Mouse (Mus musculus) embryonic facial prominence, embryonic 12.5 days (tissue): ENCODE data around the gene Rrm2. TPM values are rescaled to one million over a fixed set of nuclear protein-coding genes. Genes with fewer than 3 reads are reported as not detected.

ENCODE experiments used
- ATAC-seq: fragments of 200-750 bp; cut with Nextera tagmentation; 2 replicates; pipeline ENCODE4 v1.8.0; 2017; ENCODE audit not compliant: insufficient number of reproducible peaks, insufficient read depth, low FRiP score, low TSS enrichment
- H3K27ac ChIP-seq: fragments of 300-500 bp; sonication (generic); 2 replicates; pipeline ENCODE4 v1.5.1; 2016; ENCODE audit warnings: mild to moderate bottlenecking
- H3K27me3 ChIP-seq: fragments of 300-500 bp; sonication (generic); 2 replicates; pipeline ENCODE4 v1.6.1; 2016; ENCODE audit warnings: mild to moderate bottlenecking, moderate library complexity
- H3K36me3 ChIP-seq: fragments of 300-500 bp; sonication (generic); 2 replicates; pipeline ENCODE4 v1.6.1; 2016; ENCODE audit warnings: mild to moderate bottlenecking
- H3K4me1 ChIP-seq: fragments of 300-500 bp; sonication (generic); 2 replicates; pipeline ENCODE4 v1.6.1; 2016
- H3K4me2 ChIP-seq: fragments of 300-500 bp; sonication (generic); replicated peaks from 2 replicates; pipeline ENCODE4 v1.6.1; 2016; ENCODE audit warnings: mild to moderate bottlenecking, moderate library complexity
- H3K4me3 ChIP-seq: fragments of 300-500 bp; sonication (generic); 2 replicates; pipeline ENCODE4 v1.5.1; 2016; ENCODE audit warnings: mild to moderate bottlenecking
- H3K9ac ChIP-seq: fragments of 300-500 bp; sonication (generic); 2 replicates; pipeline ENCODE4 v1.6.1; 2016; ENCODE audit warnings: mild to moderate bottlenecking, moderate library complexity
- H3K9me3 ChIP-seq: fragments of 300-500 bp; sonication (generic); 2 replicates; pipeline ENCODE4 v1.6.1; 2016; ENCODE audit warnings: mild to moderate bottlenecking, moderate library complexity
- WGBS: fragments of 180-500 bp; shearing (Covaris S2); methylation state at CpG from one replicate; pipeline ENCODE4 v1.1.7; 2016; 5-methylcytosine and 5-hydroxymethylcytosine counted together
- polyA plus RNA-seq: library from polyadenylated mRNA; unstranded; fragments of >200 nt; fragmentation: Nextera tagmentation; extraction: Ambion mirVana; gene quantifications from 2 replicates; pipeline ENCODE4 v1.2.1, GENCODE M21; 2016

The Rrm2 gene
- polyA plus RNA-seq, 1 experiment from 2014 or later: 307 TPM

- ATAC-seq: no peak
- Histone ChIP-seq H3K36me3 (peaks cover 21% of the 10 kb centered on the region), H3K27ac (peak overlapping the region; percentile 87), H3K27me3 (no peaks in the 10 kb centered on the region), H3K4me3 (peak overlapping the region; percentile 94), H3K9ac (peak overlapping the region; percentile 85), H3K9me3 (no peaks in the 10 kb centered on the region), H3K4me1 (peaks cover 25% of the 10 kb centered on the region; the same call in 1 of the 2 replicates), H3K4me2 (peak overlapping the region; percentile 90)
- under 1% methylated on average over 9 of the region's 9 CpGs for WGBS
Observed at GRCm38 (mm10) chr12:24707480-24707802, 600 bp upstream of the Rrm2 start.

GRCm38 (mm10) chr12:24708824-24709218 lies 780 bp downstream of the Rrm2 start:
- Histone ChIP-seq H3K27ac (peak overlapping the region; percentile 87), H3K4me2 (peak overlapping the region; percentile 90), H3K4me3 (peak overlapping the region; percentile 94), H3K4me1 (peaks cover 25% of the 10 kb centered on the region; the same call in 1 of the 2 replicates), H3K27me3 (no peaks in the 10 kb centered on the region), H3K36me3 (peaks cover 31% of the 10 kb centered on the region), H3K9ac (peak overlapping the region; percentile 85), H3K9me3 (no peaks in the 10 kb centered on the region)
- under 1% methylated on average over 17 of the region's 17 CpGs for WGBS
- ATAC-seq: no peak

- Histone ChIP-seq H3K36me3 (peaks cover 36% of the 10 kb centered on the region), H3K4me3 (peak overlapping the region; percentile 94), H3K27me3 (no peaks in the 10 kb centered on the region), H3K9me3 (no peaks in the 10 kb centered on the region), H3K27ac (peak overlapping the region; percentile 87), H3K4me1 (peaks cover 25% of the 10 kb centered on the region; the same call in 1 of the 2 replicates), H3K9ac (peak overlapping the region; percentile 85), H3K4me2 (peak overlapping the region; percentile 90)
- ATAC-seq: no peak
- WGBS: 20% methylated on average over 6 of the region's 6 CpGs
Observed at GRCm38 (mm10) chr12:24709409-24709808, 1.4 kb downstream of the Rrm2 start.

- Histone ChIP-seq H3K4me3 (peak overlapping the region; percentile 94), H3K4me1 (peaks cover 25% of the 10 kb centered on the region; the same call in 1 of the 2 replicates), H3K9ac (peak overlapping the region; percentile 85), H3K27me3 (no peaks in the 10 kb centered on the region), H3K36me3 (peaks cover 37% of the 10 kb centered on the region), H3K9me3 (no peaks in the 10 kb centered on the region), H3K4me2 (peak overlapping the region; percentile 90), H3K27ac (no peak overlapping the region)
- ATAC-seq: no peak
- 34% methylated on average over 5 of the region's 5 CpGs for WGBS
Observed at GRCm38 (mm10) chr12:24709831-24710508, 1.9 kb downstream of the Rrm2 start.

GRCm38 (mm10) chr12:24710672-24711071 lies 2.6 kb downstream of the Rrm2 start:
- Histone ChIP-seq H3K4me3 (peak overlapping the region; percentile 94; the same call in 1 of the 2 replicates), H3K27ac (no peak overlapping the region), H3K4me1 (peaks cover 25% of the 10 kb centered on the region; the same call in 1 of the 2 replicates), H3K9ac (0 out of 2 replicates have a peak overlapping the region, but pooled peaks have one; percentile 15), H3K27me3 (no peaks in the 10 kb centered on the region), H3K36me3 (peaks cover 37% of the 10 kb centered on the region), H3K4me2 (peak overlapping the region; percentile 90), H3K9me3 (no peaks in the 10 kb centered on the region)
- ATAC-seq: no peak
- WGBS: 65% methylated on average over 5 of the region's 5 CpGs

GRCm38 (mm10) chr12:24712396-24712795 lies 4.4 kb downstream of the Rrm2 start:
- no peak overlapping the region for H3K4me2 ChIP-seq
- peaks cover 37% of the 10 kb centered on the region for H3K36me3 ChIP-seq
- ATAC-seq: no peak
- no peak overlapping the region for H3K9ac ChIP-seq
- no peaks in the 10 kb centered on the region for H3K9me3 ChIP-seq
- no peaks in the 10 kb centered on the region for H3K27me3 ChIP-seq
- WGBS: 86% methylated on average over 8 of the region's 8 CpGs
- H3K27ac ChIP-seq: no peak overlapping the region
- no peak overlapping the region for H3K4me3 ChIP-seq
- H3K4me1 ChIP-seq: peaks cover 24% of the 10 kb centered on the region; the same call in 1 of the 2 replicates

GRCm38 (mm10) chr12:24714579-24715255 lies 6.7 kb downstream of the Rrm2 start:
- H3K27me3 ChIP-seq: no peaks in the 10 kb centered on the region
- 66% methylated on average over 5 of the region's 5 CpGs for WGBS
- ATAC-seq: no peak
- no peaks in the 10 kb centered on the region for H3K9me3 ChIP-seq
- H3K4me2 ChIP-seq: no peak overlapping the region
- no peak overlapping the region for H3K9ac ChIP-seq
- H3K4me1 ChIP-seq: peaks cover 25% of the 10 kb centered on the region; the same call in 1 of the 2 replicates
- no peak overlapping the region for H3K27ac ChIP-seq
- H3K4me3 ChIP-seq: no peak overlapping the region
- H3K36me3 ChIP-seq: peaks cover 37% of the 10 kb centered on the region

- ATAC-seq: no peak
- Histone ChIP-seq H3K4me3 (no peak overlapping the region), H3K9ac (no peak overlapping the region; the same call in 1 of the 2 replicates), H3K4me1 (peaks cover 23% of the 10 kb centered on the region; the same call in 1 of the 2 replicates), H3K27me3 (no peaks in the 10 kb centered on the region), H3K27ac (no peak overlapping the region), H3K36me3 (peaks cover 36% of the 10 kb centered on the region), H3K9me3 (no peaks in the 10 kb centered on the region), H3K4me2 (no peak overlapping the region)
- 63% methylated on average over 2 of the region's 2 CpGs for WGBS
Observed at GRCm38 (mm10) chr12:24715268-24715896, 7.3 kb downstream of the Rrm2 start.

GRCm38 (mm10) chr12:24716721-24717301 lies 8.8 kb downstream of the Rrm2 start:
- H3K27me3 ChIP-seq: no peaks in the 10 kb centered on the region
- no peak overlapping the region for H3K27ac ChIP-seq
- H3K9ac ChIP-seq: no peak overlapping the region
- 43% methylated on average over 4 of the region's 4 CpGs for WGBS
- H3K4me3 ChIP-seq: no peak overlapping the region
- no peak overlapping the region for H3K4me2 ChIP-seq
- H3K36me3 ChIP-seq: peaks cover 22% of the 10 kb centered on the region
- peaks cover 11% of the 10 kb centered on the region; the same call in 1 of the 2 replicates for H3K4me1 ChIP-seq
- no peaks in the 10 kb centered on the region for H3K9me3 ChIP-seq
- no peak for ATAC-seq

- Histone ChIP-seq H3K36me3 (no peaks in the 10 kb centered on the region), H3K27me3 (no peaks in the 10 kb centered on the region), H3K4me2 (no peak overlapping the region), H3K4me1 (peaks cover 12% of the 10 kb centered on the region), H3K4me3 (no peak overlapping the region), H3K9me3 (peaks cover 7% of the 10 kb centered on the region; the same call in 1 of the 2 replicates), H3K9ac (no peak overlapping the region), H3K27ac (peak overlapping the region; percentile 85; the same call in 1 of the 2 replicates)
- ATAC-seq: no peak
- WGBS: 35% methylated on average over 2 of the region's 2 CpGs
Observed at GRCm38 (mm10) chr12:24723434-24723833, 15.4 kb downstream of the Rrm2 start.

GRCm38 (mm10) chr12:24723859-24724258 lies 15.8 kb downstream of the Rrm2 start:
- ATAC-seq: no peak
- Histone ChIP-seq H3K9me3 (peaks cover 7% of the 10 kb centered on the region; the same call in 1 of the 2 replicates), H3K4me1 (peaks cover 12% of the 10 kb centered on the region), H3K4me2 (no peak overlapping the region), H3K4me3 (no peak overlapping the region), H3K9ac (no peak overlapping the region), H3K27me3 (no peaks in the 10 kb centered on the region), H3K36me3 (no peaks in the 10 kb centered on the region), H3K27ac (peak overlapping the region; percentile 85)
- WGBS: 66% methylated on average over 4 of the region's 4 CpGs
